Mouse (Mus musculus): Measurements from ENCODE around the gene Gbp2.

DNA sequence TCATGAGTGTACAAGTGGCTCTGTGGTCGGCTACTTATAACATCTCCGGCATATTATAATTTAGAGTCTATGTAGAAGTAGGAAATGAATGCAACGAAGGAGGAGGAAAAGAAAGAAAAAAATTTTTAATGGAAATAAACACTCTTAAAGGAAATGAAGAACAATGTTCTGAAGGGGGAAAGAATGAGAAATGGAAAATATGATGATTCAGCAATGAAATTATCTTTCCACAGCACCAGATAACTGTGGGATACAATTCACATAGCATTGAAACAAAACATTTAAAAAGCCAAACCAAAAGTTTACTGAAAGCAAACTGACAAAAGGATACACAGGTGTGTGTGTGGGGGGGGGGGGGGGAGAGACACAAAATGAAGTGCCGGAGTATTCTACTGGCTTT, 37.3 kb upstream of the Gbp2 start:
- no peak for TF ChIP-seq POLR2A (IDR thresholded peaks at IDR 0.05; ENCODE audit: insufficient read length, low read depth)
- no peak for TF ChIP-seq MYOG (IDR thresholded peaks at IDR 0.05; ENCODE audit: control insufficient read depth in 1 of 3, insufficient read depth in 1 of 3, insufficient read length in 2 of 3, low read depth in 2 of 3)
- TF ChIP-seq CEBPB (IDR thresholded peaks at IDR 0.05; ENCODE audit: insufficient read depth, poor library complexity, severe bottlenecking): no peak
- no peak for TF ChIP-seq MAX (IDR thresholded peaks at IDR 0.05; ENCODE audit: low read depth)
- no peak for TF ChIP-seq USF1 (IDR thresholded peaks at IDR 0.05; ENCODE audit: low read depth)
- TF ChIP-seq REST (IDR thresholded peaks at IDR 0.05; ENCODE audit: insufficient read depth, insufficient read length): no peak
- TF ChIP-seq POLR2AphosphoS2 (IDR thresholded peaks at IDR 0.05; ENCODE audit: insufficient read length, low read depth): no peak
- TF ChIP-seq TCF12 (IDR thresholded peaks at IDR 0.05; ENCODE audit: insufficient read depth, poor library complexity, severe bottlenecking): no peak
- no peak for TF ChIP-seq E2F4 (IDR thresholded peaks at IDR 0.05; ENCODE audit: insufficient read depth)
